ENCODE assay signal across 8 mouse cellular contexts in the genomic region with DNA sequence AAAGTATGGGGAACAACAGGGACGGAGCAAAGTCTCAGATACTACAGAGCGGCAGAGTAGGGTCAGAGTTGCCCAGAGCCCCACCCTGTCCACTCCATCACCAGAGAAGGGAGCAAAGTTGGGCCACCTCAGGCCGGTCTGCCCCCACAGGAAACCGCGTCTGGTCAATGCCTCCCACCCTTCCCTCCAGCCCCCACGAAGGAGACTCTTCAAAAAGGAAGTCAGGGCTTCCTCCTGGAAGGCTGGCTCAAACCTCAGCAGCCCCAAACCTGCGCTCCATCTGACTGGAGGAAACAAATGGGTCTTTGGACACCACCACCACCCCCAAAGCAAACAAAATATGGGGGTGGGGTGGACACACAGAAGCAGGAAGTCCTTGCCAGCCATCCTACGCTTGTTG. TPM values are rescaled to one million over a fixed set of nuclear protein-coding genes. Genes with fewer than 3 reads are reported as not detected.
A peak's percentile ranks its signal among the peaks of the same experiment; 100 is the strongest.
DNase-seq lines count a peak whose midpoint lies in the region; ATAC-seq and TF ChIP-seq lines count a peak whose summit lies in the region.

No protein-coding gene starts in this region.

- no peaks in the 10 kb centered on the region for H3K36me3 ChIP-seq in forebrain, embryonic 12.5 days (replicated peaks)
- H3K36me3 ChIP-seq in intestine, embryonic 15.5 days, result no peaks in the 10 kb centered on the region
- H3K36me3 ChIP-seq in lung, postnatal 0 days (ENCODE audit: insufficient read depth, low read length), result no peaks in the 10 kb centered on the region

- no peak for TF ChIP-seq CTCF in lung, postnatal 0 days (IDR thresholded peaks at IDR 0.05)

- H3K4me3 ChIP-seq in forebrain, embryonic 12.5 days (replicated peaks), result peak overlapping the region; percentile 65
- H3K4me3 ChIP-seq in intestine, embryonic 15.5 days (replicated peaks), result peak overlapping the region; percentile 67
- peak overlapping the region; percentile 76 for H3K4me3 ChIP-seq in lung, postnatal 0 days (ENCODE audit: low read depth, low read length)

- DNase-seq in adrenal gland, adult (ENCODE audit: inconsistent age in 2 of 2, low spot score in 1 of 2), result peak; percentile 24 to 61
- no peak for DNase-seq in adrenal gland, adult 2 months
- peak; percentile 55 for DNase-seq in lung, postnatal 0 days (ENCODE audit: low spot score)
- DNase-seq in thymus, adult 18-20 months, result no peak
- no peak for DNase-seq in ovary, postnatal 14 days (ENCODE audit: low spot score)

- 22% methylated on average over 8 of the region's 8 CpGs for WGBS in forebrain, embryonic 12.5 days
- 13% methylated on average over 8 of the region's 8 CpGs for WGBS in intestine, embryonic 15.5 days
- 21% methylated on average over 8 of the region's 8 CpGs for WGBS in lung, postnatal 0 days

- H3K27ac ChIP-seq in forebrain, embryonic 12.5 days, result no peak overlapping the region
- no peak overlapping the region for H3K27ac ChIP-seq in intestine, embryonic 15.5 days
- peak overlapping the region; percentile 78 for H3K27ac ChIP-seq in lung, postnatal 0 days (ENCODE audit: low read length)

- peak overlapping the region; percentile 72; the same call in 1 of the 2 replicates for H3K9ac ChIP-seq in forebrain, embryonic 12.5 days
- H3K9ac ChIP-seq in intestine, embryonic 15.5 days, result no peak overlapping the region
- peak overlapping the region; percentile 72; the same call in 1 of the 2 replicates for H3K9ac ChIP-seq in lung, postnatal 0 days (replicated peaks; ENCODE audit: low read depth)

- peaks cover 39% of the 10 kb centered on the region for H3K27me3 ChIP-seq in forebrain, embryonic 12.5 days
- H3K27me3 ChIP-seq in intestine, embryonic 15.5 days (replicated peaks), result no peaks in the 10 kb centered on the region
- H3K27me3 ChIP-seq in lung, postnatal 0 days (replicated peaks; ENCODE audit: insufficient read depth, low read length), result no peaks in the 10 kb centered on the region

- H3K4me2 ChIP-seq in forebrain, embryonic 12.5 days, result peak overlapping the region; percentile 93
- peak overlapping the region; percentile 99 for H3K4me2 ChIP-seq in intestine, embryonic 15.5 days (replicated peaks)
- H3K4me2 ChIP-seq in lung, postnatal 0 days (replicated peaks; ENCODE audit: low read depth, low read length), result peak overlapping the region; percentile 89

- TF ChIP-seq EP300 in lung, postnatal 0 days (IDR thresholded peaks at IDR 0.05), result no peak

- H3K9me3 ChIP-seq in forebrain, embryonic 12.5 days, result no peaks in the 10 kb centered on the region
- H3K9me3 ChIP-seq in intestine, embryonic 15.5 days, result no peaks in the 10 kb centered on the region
- H3K9me3 ChIP-seq in lung, postnatal 0 days (ENCODE audit: low read length), result no peaks in the 10 kb centered on the region

- peaks cover 36% of the 10 kb centered on the region for H3K4me1 ChIP-seq in forebrain, embryonic 12.5 days
- peaks cover 55% of the 10 kb centered on the region for H3K4me1 ChIP-seq in intestine, embryonic 15.5 days (replicated peaks)
- H3K4me1 ChIP-seq in lung, postnatal 0 days (ENCODE audit: insufficient read depth, low read depth, low read length), result peaks cover 25% of the 10 kb centered on the region

- ATAC-seq in forebrain, embryonic 12.5 days (ENCODE audit: low FRiP score), result no peak
- ATAC-seq in intestine, embryonic 15.5 days, result no peak
- peak; percentile 8; the same call in 1 of the 2 replicates for ATAC-seq in lung, postnatal 0 days
- no peak for ATAC-seq in inflammation-experienced regulatory T-cells, adult 6 months

RNA-seq across cellular contexts. Expression of a gene that starts 1.5 kb away (rescaled TPM):
- 10 to 100 TPM; 18.5 to 26.6 TPM for total RNA-seq in adrenal gland, adult 2 months (2021)
- polyA plus RNA-seq in adrenal gland, adult 2 months (2012; rRNA removed), result 17.7 and 22.8 TPM in 2 replicates
- 20.7 and 22.9 TPM in 2 replicates for polyA plus RNA-seq in forebrain, embryonic 12.5 days (2016; fragmentation: Nextera tagmentation; extraction: Ambion mirVana)
- 14.5 and 16.3 TPM in 2 replicates for polyA plus RNA-seq in intestine, embryonic 15.5 days (2015; fragmentation: Nextera tagmentation; extraction: Ambion mirVana)
- polyA plus RNA-seq in lung, postnatal 0 days (2015; fragmentation: Nextera tagmentation; extraction: Ambion mirVana), result 30.4 and 36.0 TPM in 2 replicates
- 1 to 10 TPM in 1 of 3 experiments, not detected in 2; 1.0 TPM for polyA plus RNA-seq in inflammation-experienced regulatory T-cells, adult 6 months (2017; shearing (Covaris generic))

RNA-seq across cellular contexts. Expression of a gene that starts 35.9 kb away (rescaled TPM):
- not detected for total RNA-seq in adrenal gland, adult 2 months (2021)
- 0.04 TPM in 1 of 2 replicates, not detected in the other for polyA plus RNA-seq in adrenal gland, adult 2 months (2012; rRNA removed)
- 0.15 TPM in 1 of 2 replicates, not detected in the other for polyA plus RNA-seq in forebrain, embryonic 12.5 days (2016; fragmentation: Nextera tagmentation; extraction: Ambion mirVana)
- 0.09 and 0.20 TPM in 2 replicates for polyA plus RNA-seq in intestine, embryonic 15.5 days (2015; fragmentation: Nextera tagmentation; extraction: Ambion mirVana)
- 0.37 TPM in 2 replicates for polyA plus RNA-seq in lung, postnatal 0 days (2015; fragmentation: Nextera tagmentation; extraction: Ambion mirVana)
- polyA plus RNA-seq in inflammation-experienced regulatory T-cells, adult 6 months (2017; shearing (Covaris generic)), result under 1 TPM in 2 of 3 experiments, not detected in 1; 0.21 to 0.45 TPM

Comparison
In these comparisons a context has a peak if more than half of its experiments do, and no peak if none do; other contexts are left out.
1. DNase-seq: peak in adrenal gland, adult (2 of 2) and lung, postnatal 0 days (single experiment); none in adrenal gland, adult 2 months (single experiment), thymus, adult 18-20 months (0 of 2) and ovary, postnatal 14 days (single experiment).
2. Peak in every context shown above with its lines, with median percentiles within 50 percentile points of each other: H3K4me2 ChIP-seq and H3K4me3 ChIP-seq.